Mouse (Mus musculus) embryonic facial prominence, embryonic 15.5 days (tissue): Measurements from ENCODE around the gene U2af1l4. TPM values are rescaled to one million over a fixed set of nuclear protein-coding genes. Genes with fewer than 3 reads are reported as not detected.

Experiments
- ATAC-seq: fragments of 200-750 bp; cut with Nextera tagmentation; 2 replicates; pipeline ENCODE4 v1.8.0; 2017; ENCODE audit warnings: low read depth, moderate TSS enrichment; ENCODE audit not compliant: insufficient number of reproducible peaks, low FRiP score, low TSS enrichment
- H3K27ac ChIP-seq: fragments of 300-500 bp; sonication (generic); replicated peaks from 2 replicates; pipeline ENCODE4 v1.5.1; 2015; ENCODE audit warnings: mild to moderate bottlenecking, inconsistent platforms
- H3K27me3 ChIP-seq: fragments of 300-500 bp; sonication (generic); 2 replicates; pipeline ENCODE4 v1.6.1; 2015; ENCODE audit warnings: inconsistent platforms
- H3K36me3 ChIP-seq: fragments of 300-500 bp; sonication (generic); 2 replicates; pipeline ENCODE4 v1.6.1; 2015; ENCODE audit warnings: mild to moderate bottlenecking, inconsistent platforms
- H3K4me1 ChIP-seq: fragments of 300-500 bp; sonication (generic); 2 replicates; pipeline ENCODE4 v1.6.1; 2015; ENCODE audit warnings: inconsistent platforms
- H3K4me2 ChIP-seq: fragments of 300-500 bp; sonication (generic); replicated peaks from 2 replicates; pipeline ENCODE4 v1.6.1; 2015; ENCODE audit warnings: mild to moderate bottlenecking, inconsistent platforms
- H3K4me3 ChIP-seq: fragments of 300-500 bp; sonication (generic); replicated peaks from 2 replicates; pipeline ENCODE4 v1.5.1; 2015; ENCODE audit warnings: mild to moderate bottlenecking, inconsistent platforms
- H3K9ac ChIP-seq: fragments of 300-500 bp; sonication (generic); 2 replicates; pipeline ENCODE4 v1.6.1; 2015; ENCODE audit warnings: inconsistent platforms
- H3K9me3 ChIP-seq: fragments of 300-500 bp; sonication (generic); replicated peaks from 2 replicates; pipeline ENCODE4 v1.6.1; 2016; ENCODE audit warnings: inconsistent platforms
- WGBS: fragments of 180-500 bp; shearing (Covaris S2); methylation state at CpG from one replicate; pipeline ENCODE4 v1.1.7; 2015; 5-methylcytosine and 5-hydroxymethylcytosine counted together
- polyA plus RNA-seq: library from polyadenylated mRNA; unstranded; fragments of >200 nt; fragmentation: Nextera tagmentation; extraction: Ambion mirVana; gene quantifications from 2 replicates; pipeline ENCODE4 v1.2.1, GENCODE M21; 2015

Gene U2af1l4
- polyA plus RNA-seq, 1 experiment from 2014 or later = 83.7 TPM

DNA sequence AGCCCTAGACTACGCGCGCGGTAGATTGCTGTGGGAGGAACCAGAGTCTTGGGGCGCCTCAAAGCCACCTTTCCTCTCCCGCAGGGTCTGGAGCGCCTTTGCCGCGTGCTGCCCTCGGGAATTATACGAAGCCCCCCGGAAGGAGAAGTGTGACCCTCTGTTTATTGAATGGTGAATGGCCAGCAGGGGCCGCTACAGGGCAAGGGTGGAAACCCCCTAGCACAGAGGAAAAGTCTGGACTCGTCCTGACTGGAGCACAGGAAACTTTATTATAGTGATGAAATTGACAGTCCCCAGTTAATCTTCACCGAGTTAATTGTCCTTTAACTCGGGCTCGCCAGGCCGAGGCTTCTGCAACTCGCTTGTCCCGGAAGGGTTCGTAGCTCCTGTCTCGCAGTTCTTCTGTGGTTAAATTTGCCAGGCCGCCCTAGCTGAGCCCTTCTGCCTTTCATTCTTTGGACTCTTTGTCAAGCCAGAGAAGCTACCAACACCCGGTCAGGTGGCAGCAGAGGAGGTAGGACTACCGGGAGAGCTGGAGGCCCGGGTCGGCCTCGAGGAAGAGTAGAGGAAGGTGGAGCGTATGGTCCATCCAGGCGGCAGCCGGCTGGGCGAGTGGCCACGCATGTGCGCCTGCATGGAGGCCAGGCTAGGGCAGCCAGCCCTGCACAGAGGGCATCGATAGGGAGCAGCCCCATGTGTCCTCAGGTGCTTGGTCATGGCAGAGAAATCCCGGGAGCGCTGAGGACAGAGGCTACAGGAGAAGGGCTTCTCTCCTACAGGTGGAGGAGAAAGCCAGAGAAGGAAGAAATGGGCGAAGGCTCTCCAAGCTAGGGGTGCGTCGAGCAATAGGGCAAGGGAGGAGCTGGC, 26.6 kb downstream of the U2af1l4 start:
- Histone ChIP-seq H3K4me2 (peak overlapping the region; percentile 85), H3K36me3 (peaks cover 23% of the 10 kb centered on the region), H3K9me3 (no peaks in the 10 kb centered on the region), H3K9ac (peak overlapping the region; percentile 76), H3K4me1 (peaks cover 25% of the 10 kb centered on the region), H3K4me3 (peak overlapping the region; percentile 92), H3K27ac (peak overlapping the region; percentile 94), H3K27me3 (no peaks in the 10 kb centered on the region)
- peak; percentile 53 for ATAC-seq
- WGBS = 28% methylated on average over 40 of the region's 40 CpGs

GRCm38 (mm10) chr7:30590927-30591604, 28.0 kb downstream of the U2af1l4 start:
- Histone ChIP-seq H3K27me3 (no peaks in the 10 kb centered on the region), H3K4me1 (peaks cover 25% of the 10 kb centered on the region), H3K4me3 (no peak overlapping the region), H3K4me2 (no peak overlapping the region), H3K27ac (no peak overlapping the region), H3K36me3 (peaks cover 9% of the 10 kb centered on the region), H3K9ac (no peak overlapping the region), H3K9me3 (no peaks in the 10 kb centered on the region)
- no peak for ATAC-seq
- 77% methylated on average over 9 of the region's 9 CpGs for whole genome bisulfite sequencing

GRCm38 (mm10) chr7:30591605-30591951, 28.5 kb downstream of the U2af1l4 start:
- Histone ChIP-seq H3K4me1 (peaks cover 22% of the 10 kb centered on the region), H3K9me3 (no peaks in the 10 kb centered on the region), H3K27me3 (no peaks in the 10 kb centered on the region), H3K4me3 (no peak overlapping the region), H3K27ac (no peak overlapping the region), H3K36me3 (peaks cover 4% of the 10 kb centered on the region), H3K4me2 (no peak overlapping the region), H3K9ac (no peak overlapping the region)
- 51% methylated on average over 4 of the region's 4 CpGs for WGBS
- no peak for ATAC-seq

DNA sequence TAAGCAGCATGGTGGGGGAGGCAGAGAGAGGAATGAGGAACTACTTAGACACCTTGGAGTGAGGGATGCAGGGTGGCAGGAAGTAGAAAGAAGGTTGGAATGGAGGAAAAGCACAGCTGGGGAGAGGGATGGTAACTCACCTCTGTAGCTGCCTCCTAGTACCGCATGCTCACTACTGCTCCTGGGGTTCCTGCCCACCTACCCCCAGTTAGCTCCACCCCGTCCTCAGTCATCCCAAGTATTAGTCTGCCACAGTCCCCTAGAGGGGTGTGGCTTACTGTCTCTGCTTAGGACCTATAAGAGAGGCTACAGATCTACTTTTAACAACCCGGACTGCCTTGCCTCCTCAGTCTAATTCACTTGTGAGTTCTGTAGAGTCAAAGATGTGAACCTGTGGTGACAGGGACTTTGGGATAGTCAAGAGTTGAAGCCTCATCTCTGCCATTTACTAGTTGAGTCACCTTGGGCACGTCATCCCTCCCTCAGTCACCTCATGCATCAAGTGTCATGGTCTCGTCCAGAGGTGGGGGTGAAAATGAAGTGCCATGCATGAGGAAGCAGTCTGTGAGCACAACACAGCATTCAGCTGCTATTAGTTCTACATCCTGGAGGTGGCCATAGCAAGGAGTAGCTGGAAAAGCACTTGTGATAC, 29.8 kb downstream of the U2af1l4 start:
- Histone ChIP-seq H3K4me2 (no peak overlapping the region), H3K27ac (no peak overlapping the region), H3K9me3 (no peaks in the 10 kb centered on the region), H3K36me3 (no peaks in the 10 kb centered on the region), H3K4me3 (no peak overlapping the region), H3K27me3 (no peaks in the 10 kb centered on the region), H3K9ac (no peak overlapping the region), H3K4me1 (peaks cover 9% of the 10 kb centered on the region)
- no peak for ATAC-seq
- 48% methylated on average over 5 of the region's 5 CpGs for WGBS

DNA sequence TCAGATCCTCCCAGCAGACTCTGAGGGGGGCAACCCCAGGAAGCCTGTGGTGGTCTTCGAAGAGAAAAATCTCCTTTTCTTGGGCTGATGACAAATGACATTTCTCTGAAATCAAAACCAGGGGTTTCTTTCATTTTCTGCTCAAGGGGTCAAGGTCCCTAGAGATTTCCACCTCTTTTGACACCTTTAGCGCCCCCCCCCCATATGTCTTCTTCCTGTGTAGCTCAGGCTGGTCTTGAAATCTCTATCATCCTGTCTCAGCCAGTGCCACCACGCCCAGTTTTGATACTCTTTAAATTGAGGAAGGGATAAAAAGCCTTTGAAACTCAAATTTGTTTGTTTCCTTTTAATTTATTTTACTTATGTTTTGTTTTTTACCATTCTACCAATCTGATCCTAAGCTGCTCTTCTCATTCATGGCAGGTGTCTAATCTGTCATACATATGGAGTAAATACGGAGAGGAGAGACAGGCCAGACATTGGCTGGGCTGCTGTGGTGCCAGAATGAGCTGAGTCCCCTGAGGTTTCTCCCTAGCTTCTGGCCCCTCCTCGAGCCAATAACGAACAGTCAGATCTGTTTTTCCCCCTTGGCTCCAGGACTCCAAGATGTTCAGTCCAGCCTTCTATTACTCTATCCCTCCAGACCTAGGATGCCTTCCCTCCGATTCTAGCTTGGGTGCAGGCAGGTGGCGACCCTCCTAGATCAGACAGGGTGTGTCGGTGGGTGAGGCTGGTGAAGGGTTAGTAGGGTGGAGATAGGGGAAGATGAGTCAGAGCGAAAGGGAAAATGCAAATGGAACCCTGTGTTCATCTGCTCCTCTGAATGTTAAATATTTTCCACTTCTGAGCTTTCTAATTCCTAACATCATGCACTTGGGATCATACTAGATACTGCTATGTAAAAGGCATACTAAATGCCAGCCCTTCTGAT, 30.7 kb downstream of the U2af1l4 start:
- Histone ChIP-seq H3K4me2 (no peak overlapping the region), H3K27me3 (no peaks in the 10 kb centered on the region), H3K9ac (no peak overlapping the region), H3K4me1 (peaks cover 9% of the 10 kb centered on the region), H3K27ac (no peak overlapping the region), H3K9me3 (no peaks in the 10 kb centered on the region), H3K36me3 (no peaks in the 10 kb centered on the region), H3K4me3 (no peak overlapping the region)
- WGBS = 70% methylated on average over 10 of the region's 10 CpGs
- no peak for ATAC-seq

DNA sequence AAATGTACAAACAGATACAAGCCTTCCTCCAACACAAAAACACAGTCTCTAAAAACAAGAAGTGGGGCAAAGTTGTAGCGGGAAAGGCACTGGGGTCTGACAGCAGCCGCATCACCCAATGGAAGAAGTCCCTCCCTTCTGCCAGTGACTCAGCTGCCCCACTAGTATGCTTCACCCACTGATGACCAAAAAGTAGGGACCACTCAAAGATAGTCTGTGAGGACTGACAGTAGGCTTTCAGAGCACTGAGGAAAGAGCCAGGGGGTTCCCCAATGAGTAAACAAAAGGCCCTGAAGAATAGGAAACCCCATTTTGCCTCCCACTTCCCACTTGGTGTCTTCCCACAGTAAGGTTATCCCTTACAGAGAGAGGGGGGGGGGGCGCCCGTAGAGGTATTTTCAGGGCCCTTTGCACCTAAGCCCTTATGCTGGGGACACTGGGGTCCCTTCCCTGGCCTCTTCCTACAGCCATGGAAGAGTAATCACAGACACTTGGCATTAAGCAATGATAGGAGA, 31.5 kb downstream of the U2af1l4 start:
- H3K4me3 ChIP-seq = no peak overlapping the region
- H3K4me1 ChIP-seq = peaks cover 9% of the 10 kb centered on the region
- H3K4me2 ChIP-seq = no peak overlapping the region
- H3K36me3 ChIP-seq = no peaks in the 10 kb centered on the region
- no peak overlapping the region for H3K27ac ChIP-seq
- H3K27me3 ChIP-seq = no peaks in the 10 kb centered on the region
- no peak overlapping the region for H3K9ac ChIP-seq
- WGBS = 65% methylated on average over 4 of the region's 4 CpGs
- ATAC-seq = no peak
- no peaks in the 10 kb centered on the region for H3K9me3 ChIP-seq

- Histone ChIP-seq H3K4me1 (peaks cover 3% of the 10 kb centered on the region; the same call in 1 of the 2 replicates), H3K27me3 (no peaks in the 10 kb centered on the region), H3K9ac (no peak overlapping the region), H3K4me2 (no peak overlapping the region), H3K9me3 (no peaks in the 10 kb centered on the region), H3K4me3 (no peak overlapping the region), H3K36me3 (no peaks in the 10 kb centered on the region), H3K27ac (no peak overlapping the region)
- ATAC-seq = no peak
- WGBS = 71% methylated on average over 5 of the region's 5 CpGs
Observed at GRCm38 (mm10) chr7:30596093-30596492, 33.0 kb downstream of the U2af1l4 start.

GRCm38 (mm10) chr7:30596811-30597210, 33.7 kb downstream of the U2af1l4 start:
- peaks cover 3% of the 10 kb centered on the region; the same call in 1 of the 2 replicates for H3K4me1 ChIP-seq
- H3K4me3 ChIP-seq = no peak overlapping the region
- H3K27me3 ChIP-seq = no peaks in the 10 kb centered on the region
- H3K9ac ChIP-seq = no peak overlapping the region
- no peak for ATAC-seq
- no peak overlapping the region for H3K4me2 ChIP-seq
- no peaks in the 10 kb centered on the region for H3K9me3 ChIP-seq
- 54% methylated on average over 5 of the region's 5 CpGs for WGBS
- no peaks in the 10 kb centered on the region for H3K36me3 ChIP-seq
- H3K27ac ChIP-seq = no peak overlapping the region

GRCm38 (mm10) chr7:30598786-30599185, 35.7 kb downstream of the U2af1l4 start, which contains the start of gene Zbtb32:
Zbtb32 (minus strand) TSS chr7:30598909.
- 90% methylated on average over 12 of the region's 12 CpGs for WGBS
- ATAC-seq = no peak
- Histone ChIP-seq H3K9ac (no peak within 1 kb of the TSS), H3K4me3 (no peak within 1 kb of the TSS), H3K9me3 (no peaks in the 10 kb centered on the region), H3K27me3 (no peaks in the 10 kb centered on the region), H3K4me1 (peaks cover 3% of the 10 kb centered on the region; the same call in 1 of the 2 replicates), H3K27ac (peak within 1 kb of the TSS; percentile 55), H3K4me2 (no peak within 1 kb of the TSS), H3K36me3 (no peaks in the 10 kb centered on the region)

DNA sequence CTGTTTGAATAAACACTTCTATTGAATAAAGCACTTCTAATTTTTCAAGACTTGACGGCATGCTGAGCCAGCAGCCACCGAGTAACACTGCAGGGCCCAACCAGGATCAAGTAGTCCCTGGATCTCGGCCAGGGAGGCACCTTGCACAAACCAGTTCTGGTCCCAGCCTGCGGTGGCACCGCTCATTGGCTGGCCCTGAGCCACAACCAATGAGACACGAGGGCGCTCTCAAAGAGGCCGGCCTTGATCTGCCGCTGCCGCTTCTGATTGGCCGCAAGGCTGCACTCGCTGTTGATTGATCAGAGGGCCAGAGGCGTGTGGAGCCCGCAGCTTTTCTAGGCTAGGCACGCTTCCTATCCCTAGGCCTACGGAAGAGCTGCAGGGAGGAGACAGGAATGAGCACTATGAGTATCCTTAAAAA, 36.8 kb downstream of the U2af1l4 start:
- H3K27me3 ChIP-seq = no peaks in the 10 kb centered on the region
- no peaks in the 10 kb centered on the region for H3K36me3 ChIP-seq
- no peaks in the 10 kb centered on the region for H3K9me3 ChIP-seq
- no peak overlapping the region for H3K4me3 ChIP-seq
- H3K4me1 ChIP-seq = peaks cover 3% of the 10 kb centered on the region; the same call in 1 of the 2 replicates
- H3K27ac ChIP-seq = peak overlapping the region; percentile 55
- H3K4me2 ChIP-seq = 0 out of 2 replicates have a peak overlapping the region, but pooled peaks have one; percentile 6
- no peak overlapping the region for H3K9ac ChIP-seq
- WGBS = 1% methylated on average over 16 of the region's 16 CpGs
- peak; percentile 85 for ATAC-seq
